Mouse (Mus musculus) cerebellum, adult 11-12 months (tissue): ENCODE measurements around the gene B3gntl1.

ENCODE experiments used
- DNase-seq: peaks from one replicate; pipeline ENCODE4 v3.0.0; 2022

The B3gntl1 gene

GRCm38 (mm10) chr11:121645394-121645793, 27.6 kb downstream of the B3gntl1 start:
- DNase-seq = no peak

GRCm38 (mm10) chr11:121641501-121642145, 31.3 kb downstream of the B3gntl1 start:
- peak; percentile 45 for DNase-seq

GRCm38 (mm10) chr11:121636646-121637045, 36.3 kb downstream of the B3gntl1 start:
- no peak for DNase-seq

- peak; percentile 45 for DNase-seq
These were observed 41.5 kb downstream of the B3gntl1 start for GRCm38 (mm10) chr11:121631410-121631809.

- no peak for DNase-seq
These were observed 42.5 kb downstream of the B3gntl1 start for GRCm38 (mm10) chr11:121630406-121630805.

- DNase-seq = no peak
These were observed 43.4 kb downstream of the B3gntl1 start for GRCm38 (mm10) chr11:121629529-121629928.

- no peak for DNase-seq
These were observed 45.4 kb downstream of the B3gntl1 start for GRCm38 (mm10) chr11:121627521-121627920.

GRCm38 (mm10) chr11:121625007-121625406, 47.9 kb downstream of the B3gntl1 start:
- no peak for DNase-seq

- no peak for DNase-seq
These were observed 55.6 kb downstream of the B3gntl1 start for GRCm38 (mm10) chr11:121617371-121617770.

- DNase-seq = no peak
These were observed 56.5 kb downstream of the B3gntl1 start for GRCm38 (mm10) chr11:121616501-121616900.

GRCm38 (mm10) chr11:121615961-121616485, 56.9 kb downstream of the B3gntl1 start:
- no peak for DNase-seq

GRCm38 (mm10) chr11:121610976-121611375, 62.0 kb downstream of the B3gntl1 start:
- no peak for DNase-seq

GRCm38 (mm10) chr11:121605604-121606003, 67.3 kb downstream of the B3gntl1 start:
- DNase-seq = no peak

- no peak for DNase-seq
These were observed 71.5 kb downstream of the B3gntl1 start for GRCm38 (mm10) chr11:121601422-121601821.

- DNase-seq = no peak
These were observed 75.7 kb downstream of the B3gntl1 start for GRCm38 (mm10) chr11:121597254-121597653.

- no peak for DNase-seq
These were observed 91.1 kb downstream of the B3gntl1 start for GRCm38 (mm10) chr11:121581856-121582255.
